Mouse (Mus musculus) adrenal gland, postnatal 4 days (tissue): ENCODE data around the gene Il31ra. TPM values are rescaled to one million over a fixed set of nuclear protein-coding genes. Genes with fewer than 3 reads are reported as not detected.

ENCODE experiments used
- DNase-seq, 2 experiments: peaks; one replicate each; pipeline ENCODE4 v3.0.0; 2021 to 2022; ENCODE audit warnings: low spot score in 2 of 2, mixed read lengths in 2 of 2
- total RNA-seq, 2 experiments: library from RNA; stranded (reverse); gene quantifications; 2 replicates each; pipeline ENCODE4 v1.2.3; 2021

Il31ra gene
- total RNA-seq, 2 experiments from 2014 or later: 0.48 to 0.76 TPM

DNA sequence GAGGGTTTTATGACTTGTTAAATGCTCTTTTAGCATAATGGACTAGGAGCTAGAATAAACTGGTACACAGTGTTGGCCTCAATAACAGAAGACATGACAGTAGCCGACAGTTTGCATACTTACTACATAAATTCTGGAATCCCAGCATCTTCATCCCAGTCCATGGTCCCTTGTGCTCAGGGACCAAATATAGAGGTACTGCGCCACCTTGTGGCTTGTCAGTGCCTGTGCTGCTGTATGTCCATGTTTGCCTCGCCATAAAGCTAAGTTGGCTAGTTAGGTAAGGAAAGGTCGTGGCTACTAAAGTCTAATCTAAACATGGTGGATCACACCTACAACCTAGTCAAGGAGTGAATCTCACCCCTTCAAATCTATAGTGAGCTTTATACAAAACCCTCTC, 84.7 kb downstream of the Il31ra start:
- DNase-seq: no peak

DNA sequence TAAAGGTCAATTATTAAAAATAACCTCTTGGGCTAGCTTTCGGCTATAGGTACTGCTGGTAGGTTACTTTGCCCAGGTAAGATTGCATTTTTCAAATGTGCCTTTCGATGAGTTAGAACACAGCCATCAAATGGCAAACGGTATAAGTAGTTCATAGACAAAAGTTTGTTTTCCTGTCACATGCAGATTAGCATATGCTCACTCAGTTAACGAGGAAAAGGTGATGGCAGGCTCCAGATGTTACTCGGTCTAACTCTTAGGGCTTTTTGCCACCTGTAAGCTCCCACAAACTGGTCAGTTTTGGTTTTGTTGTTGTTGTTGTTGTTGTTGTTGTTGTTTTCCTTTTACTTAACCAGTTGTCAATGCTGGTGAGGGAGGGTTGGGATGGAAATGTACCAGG, 85.7 kb downstream of the Il31ra start:
- no peak for DNase-seq

DNA sequence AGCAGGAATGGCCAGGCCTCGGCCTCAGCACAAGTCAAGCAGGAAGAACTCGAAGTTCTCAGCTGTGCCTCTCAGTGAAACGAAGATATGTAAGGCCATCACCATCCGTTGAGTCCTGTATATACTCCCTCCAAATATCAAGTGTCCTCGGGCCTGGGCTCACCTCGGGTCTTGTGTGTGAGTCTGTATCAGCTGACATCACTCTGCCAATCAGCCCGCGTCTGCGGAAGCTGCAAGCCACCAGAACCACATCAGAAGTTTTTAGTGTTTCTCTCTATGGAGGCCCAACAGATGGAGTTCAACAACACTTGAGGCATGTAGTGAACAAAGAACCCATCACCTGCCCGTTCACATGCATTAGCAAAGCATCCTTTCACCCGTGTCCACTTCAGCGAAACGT, 86.5 kb downstream of the Il31ra start:
- no peak for DNase-seq

DNA sequence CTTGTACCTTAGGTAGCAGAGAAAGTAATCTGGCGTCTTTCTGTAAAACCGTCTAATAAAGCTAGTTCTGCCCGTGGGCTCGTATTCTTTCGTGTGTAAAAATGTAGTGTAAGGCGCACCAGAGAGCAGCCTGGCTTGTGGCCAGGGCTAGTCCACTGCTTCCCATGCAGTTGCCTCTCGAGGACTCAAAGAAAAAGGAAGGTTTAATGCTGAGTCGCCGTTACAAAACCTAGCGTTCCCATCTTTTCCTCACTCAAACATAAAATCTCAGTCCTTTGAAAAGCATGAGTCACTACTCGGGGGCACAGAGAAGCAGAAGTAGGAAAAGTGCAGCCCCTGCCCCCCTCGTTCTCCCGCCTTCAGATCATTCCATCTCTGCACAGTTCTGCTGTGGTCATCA, 87.4 kb downstream of the Il31ra start:
- no peak for DNase-seq

DNA sequence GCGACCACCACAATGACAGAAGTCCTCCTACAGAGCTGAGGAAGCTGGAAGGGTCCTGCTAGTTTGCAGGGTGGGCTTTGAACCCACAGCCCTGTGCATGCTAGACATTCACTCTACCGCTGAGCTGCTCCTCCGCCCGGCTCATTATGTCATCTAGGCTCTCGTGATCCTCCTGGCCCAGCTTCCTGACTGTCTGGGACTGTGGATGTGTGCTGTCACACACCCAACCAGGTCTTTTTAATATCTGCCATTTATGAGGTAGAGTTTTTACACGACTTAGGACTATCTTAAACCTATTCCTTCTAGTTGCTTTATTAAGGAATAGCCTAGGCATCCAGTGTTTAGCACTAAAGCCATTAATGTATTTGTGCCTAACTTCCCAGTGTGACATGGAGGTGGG, 88.7 kb downstream of the Il31ra start:
- DNase-seq: no peak

DNA sequence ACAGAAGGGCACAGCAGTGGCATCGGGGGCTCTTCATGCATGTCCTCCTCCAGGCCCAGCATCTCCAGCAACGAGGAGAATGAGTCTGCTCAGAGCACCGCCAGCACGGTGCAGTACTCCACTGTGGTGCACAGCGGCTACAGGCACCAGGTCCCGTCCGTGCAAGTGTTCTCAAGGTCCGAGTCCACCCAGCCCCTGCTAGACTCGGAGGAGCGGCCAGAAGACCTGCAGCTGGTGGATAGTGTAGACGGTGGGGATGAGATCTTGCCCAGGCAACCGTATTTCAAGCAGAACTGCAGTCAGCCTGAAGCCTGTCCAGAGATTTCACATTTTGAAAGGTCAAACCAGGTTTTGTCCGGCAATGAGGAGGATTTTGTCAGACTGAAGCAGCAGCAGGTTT, 90.3 kb downstream of the Il31ra start:
- DNase-seq: no peak

DNA sequence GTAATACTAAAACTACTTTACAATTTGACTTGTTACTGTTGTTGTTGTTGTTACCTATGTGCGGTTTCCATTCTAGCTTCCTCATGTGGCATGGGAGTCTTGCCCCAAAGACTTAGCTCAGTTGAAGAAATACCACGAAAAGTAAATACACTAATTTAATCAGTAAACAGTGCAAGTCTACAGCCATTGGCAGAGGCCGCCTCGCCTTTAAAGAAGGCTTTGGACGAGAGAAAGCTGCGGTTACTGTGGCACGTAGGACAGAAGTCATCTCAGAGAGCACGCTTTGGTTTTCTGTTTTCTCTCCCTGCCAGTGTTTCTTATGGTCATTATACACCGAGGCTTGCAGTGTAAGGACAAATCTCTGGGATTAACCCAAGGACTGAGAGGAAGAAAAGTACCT, 93.7 kb downstream of the Il31ra start:
- DNase-seq: no peak

DNA sequence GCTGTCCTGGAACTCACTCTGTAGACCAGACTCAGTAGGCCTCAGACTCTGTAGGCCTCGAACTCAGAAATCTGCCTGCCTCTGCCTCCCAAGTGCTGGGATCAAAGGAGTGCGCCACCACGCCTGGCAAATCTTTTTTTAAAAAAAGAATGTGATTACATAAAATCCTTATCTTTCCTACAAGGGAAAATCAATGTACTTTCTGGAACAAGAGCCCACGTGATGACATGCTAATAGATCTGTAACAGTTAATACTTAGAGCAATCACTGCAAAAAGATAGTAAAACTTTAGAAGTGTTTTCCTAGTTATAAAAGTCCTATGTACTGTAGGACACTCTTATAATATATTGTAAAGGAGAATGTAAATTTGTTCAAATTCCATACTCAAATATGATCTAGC, 94.1 kb downstream of the Il31ra start:
- DNase-seq: no peak

DNA sequence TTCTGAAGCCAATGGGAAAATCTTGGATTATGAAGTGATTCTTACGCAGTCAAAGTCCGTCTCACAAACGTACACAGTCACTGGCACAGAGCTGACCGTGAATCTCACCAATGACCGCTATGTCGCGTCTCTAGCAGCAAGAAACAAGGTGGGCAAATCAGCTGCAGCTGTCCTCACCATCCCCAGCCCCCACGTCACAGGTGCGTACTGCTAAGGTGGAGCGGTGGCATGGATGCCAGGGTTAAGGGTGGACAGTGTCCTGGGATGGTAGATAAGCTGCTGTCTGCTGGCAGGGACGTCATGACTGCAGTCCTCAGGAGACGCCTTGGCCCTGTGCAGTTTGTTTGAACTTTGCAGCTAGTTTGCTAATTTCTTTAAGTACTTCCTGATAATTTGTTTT, 99.6 kb downstream of the Il31ra start:
- no peak for DNase-seq

DNA sequence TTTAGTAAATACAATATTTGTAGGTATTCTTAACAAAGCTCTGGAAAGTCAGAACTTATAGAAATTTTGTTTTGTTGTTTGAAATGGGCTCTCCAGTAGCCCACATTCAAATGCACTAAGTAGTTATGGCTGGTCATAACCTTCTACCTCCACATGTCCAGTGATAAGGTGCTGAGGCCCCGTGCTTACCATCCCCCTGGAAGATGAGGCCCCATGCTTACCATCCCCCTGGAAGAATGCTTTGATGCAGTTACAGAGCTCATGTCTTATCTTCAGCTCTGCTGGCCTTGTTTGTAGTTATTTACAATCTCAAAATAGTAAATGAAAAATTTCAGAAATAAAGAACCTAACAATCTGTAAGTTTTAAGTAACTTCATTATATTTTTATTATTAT, 101.9 kb downstream of the Il31ra start:
- DNase-seq: no peak

DNA sequence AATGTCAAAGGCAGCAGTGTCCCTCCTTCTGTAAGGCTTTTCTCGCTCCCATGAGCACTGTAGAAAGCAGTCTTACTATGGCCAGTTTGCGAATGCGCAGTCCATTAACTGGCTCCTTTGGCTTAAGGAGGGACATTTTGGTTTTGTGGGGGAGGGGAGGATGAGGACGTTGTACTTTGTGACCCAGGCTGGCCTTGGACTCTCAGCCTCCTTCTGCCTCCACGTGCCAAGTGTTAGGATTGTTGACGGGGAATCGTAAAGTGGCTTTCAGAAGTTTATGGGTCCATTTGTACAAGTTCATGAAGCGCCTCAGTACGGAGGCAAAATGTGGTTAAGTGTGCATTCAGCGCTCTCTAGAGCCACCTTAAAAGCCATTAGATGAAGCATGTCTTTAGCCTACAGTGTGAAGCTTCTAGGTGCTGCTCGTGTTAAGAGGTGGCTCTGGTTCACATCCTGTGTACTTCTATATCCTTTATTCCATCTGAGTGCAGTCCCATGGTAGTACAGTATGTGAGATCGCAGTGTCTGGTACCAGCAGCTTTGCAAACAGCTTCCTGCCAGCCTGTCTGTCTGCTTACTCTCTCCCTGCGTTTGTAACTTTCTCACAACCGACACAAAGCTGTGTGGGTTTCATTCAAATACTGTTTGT, 102.4 kb downstream of the Il31ra start:
- no peak for DNase-seq

DNA sequence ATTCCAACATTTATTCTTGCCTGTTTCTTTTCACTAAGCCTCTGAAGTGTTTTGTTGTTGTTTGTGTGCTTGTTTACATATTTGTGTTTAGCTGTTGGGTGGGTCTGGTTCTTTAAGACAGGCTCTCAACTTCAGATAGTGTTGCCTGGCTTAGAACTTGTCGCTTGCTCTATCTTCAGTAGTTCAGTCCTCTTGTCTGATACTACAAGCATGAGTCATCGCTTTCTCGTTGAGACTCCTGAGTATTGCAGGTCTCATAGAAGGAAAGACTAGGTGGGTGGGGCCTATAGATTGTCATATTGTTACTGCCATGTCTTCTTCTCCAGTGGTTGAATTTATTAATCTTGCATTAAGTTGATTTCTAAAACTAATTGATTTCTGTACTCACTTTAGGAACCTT, 104.1 kb downstream of the Il31ra start:
- no peak for DNase-seq

DNA sequence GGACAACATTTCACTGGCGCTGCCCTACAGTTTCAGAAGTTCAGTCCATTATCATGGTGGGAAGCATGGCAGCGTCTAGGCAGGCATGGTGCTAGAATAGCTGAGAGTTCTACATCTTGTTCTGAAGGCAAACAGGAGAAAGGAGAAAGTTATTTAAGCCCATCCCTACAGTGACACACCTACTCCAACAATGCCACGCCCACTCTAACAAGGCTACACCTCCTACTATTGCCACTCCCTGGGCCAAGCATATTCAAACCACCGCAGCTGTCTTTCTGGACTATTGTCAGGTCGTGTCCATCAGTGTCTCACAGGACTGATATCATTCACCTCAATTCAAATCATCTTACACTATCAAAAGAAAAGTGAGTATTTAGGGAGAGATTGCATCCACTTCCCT, 107.5 kb downstream of the Il31ra start:
- DNase-seq: no peak

DNA sequence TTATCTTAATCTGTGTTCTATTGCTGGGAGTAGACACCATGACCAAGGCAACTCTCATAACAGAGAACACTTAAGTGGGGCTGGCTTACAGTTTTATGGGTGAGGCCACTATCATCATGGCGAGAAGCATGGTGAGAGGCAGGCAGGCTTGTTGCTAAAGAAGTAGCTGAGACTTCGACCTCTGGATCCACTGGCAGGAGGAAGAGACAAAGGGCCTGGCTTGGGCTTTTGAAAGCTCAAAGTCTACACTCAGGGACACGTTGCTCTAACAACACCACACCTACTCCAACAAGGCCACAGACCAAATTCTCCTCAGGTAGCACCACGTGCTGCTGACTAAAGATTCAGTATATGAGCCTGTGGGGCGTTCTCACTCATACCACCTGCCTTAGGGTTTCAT, 107.9 kb downstream of the Il31ra start:
- DNase-seq: no peak

DNA sequence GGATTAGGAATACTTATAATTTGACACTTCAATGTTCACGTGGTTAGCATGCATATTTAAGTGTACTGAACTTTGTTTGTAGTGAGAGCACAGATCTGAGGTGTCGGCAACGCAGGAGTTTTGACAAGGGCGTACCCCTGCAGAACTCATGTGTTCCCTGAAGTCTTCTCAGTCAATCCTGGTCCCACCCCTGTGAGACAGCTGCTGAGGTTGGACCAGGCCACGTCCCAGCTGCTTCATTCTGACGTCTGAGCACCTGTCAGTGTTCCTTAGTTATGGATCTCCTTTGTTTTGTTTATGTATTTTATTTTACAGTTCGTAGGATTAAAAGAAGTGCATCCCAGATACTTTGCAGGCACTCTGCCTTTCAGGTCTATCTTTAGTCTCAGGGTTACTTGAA, 111.1 kb downstream of the Il31ra start:
- DNase-seq: no peak

DNA sequence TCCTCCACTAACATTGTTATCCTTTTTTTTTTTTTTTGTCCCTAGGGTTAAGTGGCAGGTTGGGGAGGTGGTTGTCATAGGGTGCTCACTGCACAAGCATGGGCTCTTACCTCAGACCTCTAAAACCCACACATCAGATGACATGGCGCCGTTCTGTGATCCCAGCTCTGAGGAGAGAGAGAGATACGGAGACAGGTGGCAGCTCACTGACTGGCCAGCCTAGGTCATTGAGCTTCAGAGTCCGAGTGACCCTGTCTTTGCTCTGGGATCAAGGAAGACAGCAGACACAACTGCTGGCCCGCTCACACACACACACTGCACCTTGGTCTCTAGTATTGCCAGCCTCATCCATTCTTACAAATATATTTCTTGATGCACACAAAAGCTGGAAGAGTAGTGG, 111.6 kb downstream of the Il31ra start:
- no peak for DNase-seq

DNA sequence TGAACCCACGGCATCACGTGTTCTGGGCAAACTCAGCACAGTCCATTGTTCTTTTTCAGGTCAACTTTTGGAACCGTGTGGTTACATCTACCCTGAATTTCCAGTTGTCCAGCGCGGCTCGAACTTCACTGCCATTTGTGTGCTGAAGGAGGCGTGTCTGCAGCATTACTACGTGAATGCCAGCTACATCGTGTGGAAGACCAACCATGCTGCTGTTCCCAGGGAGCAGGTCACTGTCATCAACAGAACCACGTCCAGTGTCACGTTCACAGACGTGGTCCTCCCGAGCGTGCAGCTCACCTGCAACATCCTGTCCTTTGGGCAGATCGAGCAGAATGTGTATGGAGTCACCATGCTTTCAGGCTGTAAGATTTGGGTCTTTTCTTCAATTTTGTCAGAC, 114.2 kb downstream of the Il31ra start:
- DNase-seq: no peak

DNA sequence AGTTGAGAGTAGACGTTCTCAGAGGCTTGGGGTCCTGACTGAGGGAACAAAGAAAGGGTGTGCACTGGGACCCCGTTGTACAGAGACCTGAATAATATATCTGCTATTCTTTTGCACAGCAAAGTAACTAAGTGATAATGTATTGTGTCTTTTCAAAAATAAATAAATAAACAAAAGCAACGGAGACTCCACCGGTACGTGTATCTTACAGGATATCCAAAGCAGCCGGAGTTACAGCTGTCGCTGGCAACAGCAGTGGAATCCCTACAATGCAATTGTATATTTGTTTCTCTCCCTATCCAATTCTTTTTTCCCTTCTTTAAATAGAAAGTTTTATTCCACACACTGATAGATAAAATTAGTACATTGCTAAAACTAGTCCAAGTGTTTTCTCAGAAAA, 115.1 kb downstream of the Il31ra start:
- no peak for DNase-seq

DNA sequence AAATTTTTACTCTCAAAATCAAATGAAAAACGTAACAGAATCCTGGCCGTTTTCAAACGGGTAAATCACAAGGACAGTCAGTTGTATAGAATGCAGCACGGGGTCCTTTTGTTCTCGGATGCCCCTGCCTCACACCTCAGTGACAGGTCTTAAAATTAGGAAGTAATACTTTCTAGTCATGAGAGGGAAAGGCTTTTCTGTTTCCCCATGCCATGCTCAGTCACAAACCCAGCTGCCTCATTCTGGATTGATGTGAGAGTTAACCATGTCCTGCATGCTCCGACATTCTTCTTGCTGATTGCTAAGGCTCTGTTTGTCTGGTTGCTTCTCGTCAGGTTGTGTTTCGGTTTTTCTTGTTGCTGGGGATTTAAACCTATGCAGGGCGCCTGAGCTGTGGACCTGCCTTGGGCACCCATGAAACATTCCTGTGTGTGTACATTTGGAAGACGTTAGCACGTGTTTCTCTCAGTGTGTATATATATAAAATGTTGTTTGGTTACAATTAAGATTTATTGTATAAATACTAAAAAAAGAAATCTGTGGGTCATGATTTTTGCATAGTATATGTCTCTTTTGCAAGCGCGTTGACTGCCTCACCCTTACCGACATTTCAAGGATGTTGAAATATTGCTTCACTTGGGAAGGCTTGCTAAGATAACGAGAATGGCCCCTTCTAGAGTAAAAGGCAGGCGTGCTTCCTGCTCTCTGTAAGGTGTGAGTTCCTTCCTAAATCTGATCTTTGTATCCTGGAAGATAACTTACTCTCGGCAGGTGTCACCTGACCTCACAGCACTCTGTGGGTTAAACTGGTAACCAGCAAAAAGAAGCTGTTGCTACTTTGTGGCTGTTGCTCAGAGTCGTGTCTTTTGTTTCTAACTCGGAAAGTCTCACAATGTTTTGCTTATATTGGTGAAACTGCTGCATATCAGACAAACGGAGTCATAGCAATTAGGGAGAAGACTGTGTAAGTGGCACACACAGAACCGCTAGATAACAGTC, 120.1 kb downstream of the Il31ra start:
- no peak for DNase-seq

DNA sequence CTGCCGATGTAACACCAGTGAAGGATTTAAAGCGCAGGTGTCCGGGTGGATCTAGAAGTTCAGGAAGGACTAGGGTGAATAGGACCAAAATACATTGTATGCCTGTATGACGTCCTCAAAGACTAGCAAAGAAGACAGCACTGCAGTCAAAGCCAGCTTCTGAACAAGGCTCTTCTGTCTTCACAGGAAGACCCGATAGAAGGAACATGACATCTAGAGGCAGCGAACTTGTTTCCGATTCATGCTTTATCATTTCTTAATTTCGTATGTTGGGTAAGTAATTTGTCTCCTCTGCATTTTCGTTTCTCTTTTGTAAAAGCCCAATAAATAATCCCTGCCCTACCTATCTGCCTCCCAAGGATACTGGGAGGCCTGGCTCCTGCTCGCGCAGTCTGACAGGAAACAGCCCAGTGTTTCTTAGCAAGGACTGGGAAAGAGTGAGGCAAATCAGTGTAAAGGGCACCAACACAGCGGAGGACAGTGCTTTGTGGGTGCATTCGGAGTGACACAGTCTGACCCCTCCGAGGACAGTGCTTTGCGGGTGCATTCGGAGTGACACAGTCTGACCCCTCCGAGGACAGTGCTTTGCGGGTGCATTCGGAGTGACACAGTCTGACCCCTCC, 121.6 kb downstream of the Il31ra start:
- DNase-seq: no peak

DNA sequence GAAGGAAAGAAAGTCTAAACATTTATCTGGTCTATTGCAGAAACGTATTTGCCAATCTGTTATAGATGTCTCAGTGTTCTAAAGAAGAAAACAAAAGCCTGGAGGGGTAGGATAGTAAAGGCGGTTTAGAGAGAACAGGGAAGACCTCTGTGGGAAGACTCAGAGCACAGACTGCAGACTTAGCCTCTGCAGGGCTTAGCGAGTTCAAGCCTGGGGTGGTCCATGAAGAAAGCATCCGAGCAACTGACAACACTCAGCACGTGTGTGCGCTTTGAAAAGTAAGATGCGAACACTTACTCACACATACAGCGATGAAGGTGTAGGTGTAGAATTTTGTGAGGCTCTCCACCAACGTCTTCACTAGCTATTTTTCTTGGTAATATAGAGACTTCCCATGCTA, 123.0 kb downstream of the Il31ra start:
- DNase-seq: no peak
